Mouse (Mus musculus) E14TG2a.4 (cell line): Measurements from ENCODE around the gene Prss8.

Experiments used
- CTCF ChIP-seq: conservative IDR thresholded peaks from 2 replicates; pipeline ENCODE4 v1.5.1; 2014; ENCODE audit warnings: low read length
- POU5F1 ChIP-seq: IDR thresholded peaks from 2 replicates; pipeline ENCODE4 v1.6.1; 2014; ENCODE audit warnings: low read length, borderline replicate concordance

GRCm38 (mm10) chr7:127946470-127947023 is 16.6 kb upstream of the Prss8 start, which contains the start of gene Prss36:
- no peak for TF ChIP-seq CTCF
- TF ChIP-seq POU5F1: no peak
